Mouse (Mus musculus) gastrocnemius, postnatal 25 days (tissue): Measurements from ENCODE around the gene Il11ra1. TPM values are rescaled to one million over a fixed set of nuclear protein-coding genes. Genes with fewer than 3 reads are reported as not detected.
"Not testable (repeated sequence)": the region's sequence is repeated elsewhere in the genome, so short reads cannot be mapped to it uniquely, and the experiment has no call there.

ENCODE experiments used
- DNase-seq: peaks from one replicate; pipeline ENCODE4 v3.0.0; 2022
- total RNA-seq, 2 experiments: library from RNA; stranded (reverse); gene quantifications; 1 replicate in 1 of 2; 2 replicates in 1 of 2; pipeline ENCODE4 v1.2.3; 2021

Gene Il11ra1
- total RNA-seq, 2 experiments from 2014 or later: 37.2 to 42.1 TPM

GRCm38 (mm10) chr4:41679291-41679690 is 20.5 kb upstream of the Il11ra1 start:
- no peak for DNase-seq

GRCm38 (mm10) chr4:41681176-41681575 is 18.6 kb upstream of the Il11ra1 start:
- no peak for DNase-seq

DNA sequence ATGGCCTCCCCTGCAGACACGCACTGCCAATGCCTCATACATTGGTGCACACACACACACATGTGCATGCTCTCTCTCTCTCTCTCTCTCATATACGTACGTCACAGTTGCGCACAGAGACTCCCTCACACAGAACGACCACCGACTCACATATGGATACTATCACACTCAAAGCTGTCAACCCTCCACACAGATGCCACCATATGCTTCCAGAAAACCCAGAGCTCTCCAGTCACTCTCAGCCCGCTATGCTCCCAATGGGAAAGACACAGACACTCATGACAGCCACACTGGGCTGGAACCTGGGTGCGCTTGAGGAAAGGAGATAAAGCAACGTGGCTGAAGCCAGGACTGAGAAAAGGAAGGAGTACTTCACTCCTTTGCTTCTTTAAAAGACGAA is 17.8 kb upstream of the Il11ra1 start:
- DNase-seq: no peak

GRCm38 (mm10) chr4:41682789-41683188 is 17.0 kb upstream of the Il11ra1 start:
- DNase-seq: no peak

DNA sequence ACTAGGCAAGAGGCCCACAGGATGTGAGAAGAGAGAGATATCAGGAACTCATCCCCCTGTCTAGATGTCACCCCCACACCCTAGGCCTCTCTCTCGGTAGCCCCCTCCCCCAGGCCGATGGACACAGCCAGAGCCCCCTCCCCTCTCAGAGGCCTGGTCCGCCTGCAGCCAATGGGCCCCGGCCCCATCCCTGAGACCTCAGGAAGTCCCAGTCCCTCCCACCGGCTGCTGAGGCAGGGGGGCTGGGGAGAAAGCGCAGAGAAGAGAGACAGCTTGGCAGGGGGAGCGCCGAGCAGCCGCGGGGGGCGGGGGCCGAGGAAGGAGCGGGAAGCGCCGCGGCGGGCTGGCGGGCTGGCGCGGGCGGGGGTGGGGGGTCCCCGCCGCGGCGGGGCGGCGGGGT is 16.5 kb upstream of the Il11ra1 start:
- DNase-seq: not testable (repeated sequence)

DNA sequence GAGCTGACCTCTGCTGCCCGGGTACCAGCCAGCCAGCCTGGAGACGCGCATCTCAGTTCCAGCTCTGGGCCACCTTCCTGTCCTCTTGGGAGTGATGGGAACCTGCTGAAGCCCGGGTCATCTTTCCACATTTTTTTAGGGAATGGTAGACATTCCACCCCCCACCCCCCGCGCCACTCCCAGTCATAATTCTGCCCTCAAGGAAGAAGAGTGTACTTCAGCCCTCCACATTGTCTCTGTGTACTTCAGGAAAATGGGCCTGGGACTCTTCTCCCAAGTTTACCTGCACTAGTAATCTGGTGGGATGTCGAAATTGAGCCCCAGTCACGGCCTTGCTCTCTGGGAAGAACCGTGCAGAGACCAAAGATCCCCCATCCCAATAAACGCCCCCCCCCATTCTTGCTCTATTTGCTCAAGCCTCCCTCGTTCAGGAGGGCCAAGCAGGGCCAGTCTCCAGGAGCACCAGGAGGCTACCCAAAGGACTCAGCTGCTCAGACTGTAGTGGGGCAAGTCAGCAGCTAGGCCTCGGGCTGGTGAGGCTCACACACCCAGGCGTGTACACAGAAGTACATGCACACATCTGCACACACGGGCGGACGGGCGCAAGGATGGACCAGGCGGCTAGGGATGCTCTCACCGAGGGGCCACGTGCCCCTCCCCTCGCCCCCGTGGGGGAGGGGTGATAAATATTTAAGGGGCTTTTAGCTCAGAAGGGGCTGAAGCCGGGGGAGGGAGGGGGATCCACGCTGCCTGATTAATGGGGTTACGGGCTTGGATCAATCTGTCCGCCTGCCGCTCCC is 15.5 kb upstream of the Il11ra1 start:
- DNase-seq: not testable (repeated sequence)

DNA sequence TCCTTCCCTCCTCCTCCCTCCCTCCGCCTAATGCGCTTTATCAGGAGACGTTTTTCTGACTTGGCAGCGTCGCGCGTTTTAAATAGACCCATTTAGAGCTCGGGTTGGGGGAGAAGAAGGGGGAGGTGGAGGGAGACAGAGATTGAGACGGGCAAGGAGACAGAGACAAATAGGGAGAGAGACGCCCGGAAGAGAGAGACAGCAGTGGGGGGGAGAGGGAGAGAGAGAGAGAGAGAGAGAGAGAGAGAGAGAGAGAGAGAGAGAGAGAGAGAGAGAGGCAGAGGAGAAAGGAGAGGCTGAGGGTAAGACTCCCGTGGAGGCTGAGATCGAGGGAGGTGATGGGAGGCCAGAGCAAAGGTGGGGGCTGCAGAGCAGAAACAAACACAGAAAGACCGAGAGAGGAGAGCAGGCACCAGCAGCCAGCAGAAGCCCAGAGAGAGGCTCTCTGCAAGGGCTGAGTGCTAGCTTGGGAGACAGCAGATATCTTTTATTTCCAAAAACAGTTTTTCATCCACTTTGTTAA is 14.8 kb upstream of the Il11ra1 start:
- not testable (repeated sequence) for DNase-seq

GRCm38 (mm10) chr4:41685882-41686492 is 13.8 kb upstream of the Il11ra1 start:
- DNase-seq: not testable (repeated sequence)

- not testable (repeated sequence) for DNase-seq
Measured at GRCm38 (mm10) chr4:41688562-41688961, 11.2 kb upstream of the Il11ra1 start.

DNA sequence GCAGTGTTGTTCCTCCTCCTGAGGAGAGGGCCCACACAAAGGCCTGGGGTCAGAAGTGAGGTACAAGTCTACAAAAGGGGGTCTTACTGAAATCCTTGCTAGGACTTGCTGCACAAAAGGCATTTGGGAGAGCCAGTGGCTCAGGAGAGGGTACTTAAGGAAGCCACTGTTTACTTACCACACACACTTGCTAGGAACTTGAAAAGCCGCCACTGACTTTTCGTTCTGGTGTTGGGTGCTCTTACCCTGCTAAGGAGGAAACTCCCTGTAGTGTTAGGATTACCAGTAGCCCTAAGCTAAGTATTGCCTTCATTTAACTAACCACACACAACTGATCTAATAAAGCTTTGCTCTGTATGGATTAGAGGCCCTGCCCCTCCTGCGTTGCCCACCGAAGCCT is 9.8 kb upstream of the Il11ra1 start:
- not testable (repeated sequence) for DNase-seq

- DNase-seq: not testable (repeated sequence)
Measured at GRCm38 (mm10) chr4:41693511-41693910, 6.3 kb upstream of the Il11ra1 start.

- not testable (repeated sequence) for DNase-seq
Measured at GRCm38 (mm10) chr4:41695800-41696199, 4.0 kb upstream of the Il11ra1 start.

DNA sequence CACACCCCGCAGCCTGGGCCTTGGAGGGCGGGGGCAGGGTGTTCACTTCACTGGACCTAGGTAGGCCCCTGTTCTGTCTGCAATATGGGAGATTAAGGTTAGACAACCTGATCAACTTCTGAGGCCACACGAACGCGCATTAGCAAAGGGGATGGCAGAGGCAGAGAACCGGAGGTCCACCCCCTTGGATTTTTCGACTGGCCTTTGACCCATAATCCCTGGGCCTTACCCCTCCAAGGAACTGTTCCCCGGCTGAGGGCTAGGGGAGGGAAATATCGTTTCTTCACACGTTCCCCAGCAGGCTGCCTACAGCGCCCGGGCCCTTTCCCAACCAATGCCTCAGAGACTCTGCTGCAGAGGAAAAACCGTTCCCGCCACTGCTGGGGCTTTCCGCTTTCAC is 3.3 kb upstream of the Il11ra1 start:
- DNase-seq: not testable (repeated sequence)

- DNase-seq: peak; percentile 79
Measured at GRCm38 (mm10) chr4:41696930-41697841, 2.6 kb upstream of the Il11ra1 start, which contains the start of gene Cntfr. TSS of gene Cntfr (minus strand) at chr4:41697089.

DNA sequence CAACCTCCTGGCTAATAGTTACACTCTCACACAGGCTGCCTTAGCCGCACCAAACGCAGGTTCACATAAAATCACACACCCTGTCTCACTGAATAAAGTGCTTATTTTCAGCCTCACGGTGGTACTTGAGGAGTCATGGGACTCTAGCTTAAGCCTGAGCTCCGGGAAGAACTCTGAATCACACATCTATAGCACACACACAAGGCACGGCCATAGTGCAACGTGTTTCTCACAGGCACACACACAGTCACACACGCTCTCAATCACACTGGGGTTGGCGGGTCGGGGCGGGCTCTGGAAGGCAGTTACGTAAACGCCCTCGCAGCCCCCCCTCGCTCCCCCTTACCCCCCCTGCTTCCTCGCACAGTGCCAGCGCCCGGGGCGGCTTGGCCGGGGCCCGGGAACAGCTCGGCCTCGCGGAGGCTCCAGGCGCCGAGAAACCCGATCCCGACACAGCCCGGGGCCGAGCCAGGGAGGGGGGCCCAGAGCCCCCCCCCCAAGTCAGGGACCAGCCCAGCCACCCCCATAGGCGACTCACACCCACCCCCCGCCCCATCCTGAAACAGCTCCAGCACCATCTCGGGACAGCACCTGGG is 1.3 kb upstream of the Il11ra1 start:
- peak; percentile 89 for DNase-seq

GRCm38 (mm10) chr4:41700224-41700623 is 435 bp downstream of the Il11ra1 start:
- peak; percentile 58 for DNase-seq

- not testable (repeated sequence) for DNase-seq
Measured at GRCm38 (mm10) chr4:41702226-41702625, 2.4 kb downstream of the Il11ra1 start.

GRCm38 (mm10) chr4:41704651-41705050 is 4.9 kb downstream of the Il11ra1 start:
- no peak for DNase-seq

GRCm38 (mm10) chr4:41705922-41706754 is 6.3 kb downstream of the Il11ra1 start:
- DNase-seq: no peak

GRCm38 (mm10) chr4:41707011-41707535 is 7.3 kb downstream of the Il11ra1 start:
- peak; percentile 54 for DNase-seq
